Mouse (Mus musculus): ENCODE measurements around the gene Tbcd. TPM values are rescaled to one million over a fixed set of nuclear protein-coding genes. Genes with fewer than 3 reads are reported as not detected.

Gene Tbcd
- polyA plus RNA-seq, 1 experiment = 111 TPM

DNA sequence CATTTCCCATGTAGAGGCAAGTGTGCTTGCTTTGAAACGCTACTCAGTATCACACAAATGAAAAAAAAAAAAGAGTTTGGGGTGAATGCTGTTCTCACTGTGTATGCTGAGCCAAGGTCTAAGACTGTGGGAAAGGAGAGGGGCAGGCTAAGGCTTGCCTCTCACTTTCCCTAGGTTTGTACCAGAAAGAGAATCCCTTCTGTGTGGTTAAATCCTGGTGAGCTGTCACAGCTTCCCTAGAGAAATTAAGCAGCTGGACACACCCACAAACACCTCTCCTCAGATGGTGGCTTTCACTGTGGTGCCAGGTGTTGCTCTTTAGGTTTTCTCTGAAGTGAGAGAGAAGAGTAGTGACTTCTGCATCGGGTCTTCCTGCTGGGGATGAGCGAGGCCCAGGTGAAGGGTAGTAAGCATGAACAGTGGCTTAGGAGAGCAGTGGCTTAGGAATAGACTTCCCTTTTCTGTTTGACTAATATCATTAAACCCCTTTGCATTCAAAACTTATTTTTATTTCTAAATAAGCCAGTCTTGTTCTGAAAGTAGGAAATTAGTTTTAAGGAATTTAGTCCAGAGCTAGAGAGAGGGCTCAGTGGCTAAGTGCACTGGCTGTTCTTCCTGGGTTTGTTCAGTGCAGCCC lies 93.8 kb downstream of the Tbcd start:
- no peak overlapping the region for H3K4me3 ChIP-seq

DNA sequence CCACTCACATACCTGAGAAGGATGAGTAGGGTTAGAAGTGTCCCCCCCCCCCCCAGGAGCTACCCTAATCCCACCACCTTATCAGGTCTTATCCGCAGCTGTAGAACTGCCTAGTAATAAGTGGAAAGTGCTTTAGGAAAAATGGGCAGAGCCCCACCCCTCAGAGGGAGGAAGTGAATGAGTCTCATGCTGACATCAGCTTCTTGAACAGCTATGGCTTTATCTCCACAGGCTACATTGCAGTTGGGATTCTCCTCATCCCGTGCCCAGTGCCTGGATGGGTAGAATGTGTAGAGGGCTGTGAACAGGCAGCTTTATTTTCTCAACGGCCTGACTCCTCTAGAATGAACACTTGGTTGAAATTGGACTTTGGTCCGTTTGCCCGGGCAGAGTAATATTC lies 95.5 kb downstream of the Tbcd start:
- TF ChIP-seq TCF3 (IDR thresholded peaks at IDR 0.05; ENCODE audit: insufficient read length, low read depth) (no peak), MYOD1 (IDR thresholded peaks at IDR 0.05; ENCODE audit: control insufficient read depth in 1 of 3, insufficient read length in 2 of 3, low read depth in 2 of 3) (no peak), SRF (IDR thresholded peaks at IDR 0.05; ENCODE audit: control insufficient read depth, insufficient read length, low read depth) (no peak)
- H3K4me2 ChIP-seq (ENCODE audit: low read depth) = no peak overlapping the region
- H3K27me3 ChIP-seq (ENCODE audit: control insufficient read depth, insufficient read depth, insufficient read length) = no peaks in the 10 kb centered on the region
- H3ac ChIP-seq (ENCODE audit: control insufficient read depth, insufficient read length) = no peak overlapping the region
- no peaks in the 10 kb centered on the region for H3K36me3 ChIP-seq (ENCODE audit: control insufficient read depth, insufficient read depth)
- no peaks in the 10 kb centered on the region for H3K79me2 ChIP-seq (ENCODE audit: control insufficient read depth, insufficient read depth)
- no peak overlapping the region for H3K4me3 ChIP-seq

More for the DNA sequence above, 93.8 kb downstream of the Tbcd start:
- Histone ChIP-seq H3K36me3 (ENCODE audit: control insufficient read depth, insufficient read depth) (no peaks in the 10 kb centered on the region), H3ac (ENCODE audit: control insufficient read depth, insufficient read length) (no peak overlapping the region), H3K79me2 (ENCODE audit: control insufficient read depth, insufficient read depth) (no peaks in the 10 kb centered on the region), H3K4me2 (ENCODE audit: low read depth) (no peak overlapping the region), H3K27me3 (ENCODE audit: control insufficient read depth, insufficient read depth, insufficient read length) (no peaks in the 10 kb centered on the region)
- no peak for TF ChIP-seq SRF (IDR thresholded peaks at IDR 0.05; ENCODE audit: control insufficient read depth, insufficient read length, low read depth)
- peak in 1 of 3 experiments; percentile 6 for TF ChIP-seq MYOD1 (IDR thresholded peaks at IDR 0.05; ENCODE audit: control insufficient read depth in 1 of 3, insufficient read length in 2 of 3, low read depth in 2 of 3)

DNA sequence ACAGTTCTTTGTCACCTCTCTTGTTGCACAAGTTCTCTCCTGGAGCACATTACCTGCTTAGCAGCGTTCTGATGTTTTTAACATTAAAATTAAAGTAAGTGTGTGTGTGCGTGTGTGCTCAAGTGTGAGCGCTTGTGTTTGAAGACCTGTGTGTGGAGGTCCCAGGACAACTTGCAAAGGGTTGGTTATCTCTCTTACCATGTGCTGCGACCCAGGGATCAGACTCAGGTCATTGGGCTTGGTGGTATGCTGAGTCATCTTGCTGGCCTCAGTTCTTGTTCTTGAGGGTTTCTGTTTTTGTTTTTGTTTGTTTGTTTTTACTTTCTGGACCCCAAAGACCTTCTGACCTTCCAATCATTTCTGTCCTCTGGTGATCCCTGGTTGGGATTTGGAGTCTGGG lies 96.2 kb downstream of the Tbcd start:
- Histone ChIP-seq H3ac (ENCODE audit: control insufficient read depth, insufficient read length) (no peak overlapping the region), H3K4me3 (no peak overlapping the region), H3K27me3 (ENCODE audit: control insufficient read depth, insufficient read depth, insufficient read length) (no peaks in the 10 kb centered on the region), H3K36me3 (ENCODE audit: control insufficient read depth, insufficient read depth) (no peaks in the 10 kb centered on the region), H3K4me2 (ENCODE audit: low read depth) (no peak overlapping the region), H3K79me2 (ENCODE audit: control insufficient read depth, insufficient read depth) (no peaks in the 10 kb centered on the region)
- TF ChIP-seq POLR2AphosphoS2 (IDR thresholded peaks at IDR 0.05; ENCODE audit: insufficient read length, low read depth) (no peak), MYOD1 (IDR thresholded peaks at IDR 0.05; ENCODE audit: control insufficient read depth in 1 of 3, insufficient read length in 2 of 3, low read depth in 2 of 3) (no peak), MYOG (IDR thresholded peaks at IDR 0.05; ENCODE audit: control insufficient read depth in 1 of 3, insufficient read depth in 1 of 3, insufficient read length in 2 of 3, low read depth in 2 of 3) (no peak), MAX (IDR thresholded peaks at IDR 0.05; ENCODE audit: low read depth) (no peak), CEBPB (IDR thresholded peaks at IDR 0.05; ENCODE audit: insufficient read depth, poor library complexity, severe bottlenecking) (no peak), REST (IDR thresholded peaks at IDR 0.05; ENCODE audit: insufficient read depth, insufficient read length) (no peak), USF1 (IDR thresholded peaks at IDR 0.05; ENCODE audit: low read depth) (no peak), TCF12 (IDR thresholded peaks at IDR 0.05; ENCODE audit: insufficient read depth, poor library complexity, severe bottlenecking) (no peak)

DNA sequence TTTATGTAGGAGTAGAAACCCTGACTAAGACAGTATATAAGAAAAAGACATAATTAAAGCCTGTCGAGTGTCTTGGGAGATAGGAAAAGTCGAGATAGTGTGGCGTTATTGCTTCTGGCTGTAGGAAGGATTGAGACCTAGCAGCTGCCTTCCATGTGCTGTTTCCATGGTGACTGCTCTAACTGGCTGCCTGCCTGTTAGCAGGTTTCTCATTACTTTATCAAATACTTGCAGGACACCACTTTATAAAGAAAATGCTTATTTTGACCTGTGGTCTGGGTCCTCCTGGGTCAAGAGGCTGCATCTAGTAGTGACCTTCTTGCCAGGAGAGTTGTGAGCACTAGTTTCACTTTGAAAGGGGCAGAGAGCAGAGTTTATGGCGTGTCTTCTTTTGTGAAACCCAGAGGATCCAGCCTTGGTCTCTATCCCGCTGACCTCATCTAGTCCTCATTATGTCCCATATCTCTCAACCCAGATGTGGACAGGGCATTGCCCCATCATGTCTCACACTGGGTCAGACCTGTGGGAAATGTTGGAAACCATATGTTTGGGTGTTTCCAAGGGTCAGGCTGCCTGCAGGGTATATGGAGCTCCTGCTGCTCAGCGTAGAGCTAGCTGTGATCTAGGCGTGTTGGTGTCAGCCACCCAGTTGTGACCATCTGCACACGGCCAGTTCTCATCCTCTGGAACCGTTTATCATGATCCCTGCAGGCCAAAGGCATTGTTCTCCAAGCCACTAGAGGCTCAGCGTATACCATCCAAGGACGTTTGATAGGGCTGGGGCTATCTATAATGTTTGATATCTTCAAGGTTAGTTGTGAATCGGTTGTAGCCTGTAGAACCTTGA lies 97.5 kb downstream of the Tbcd start:
- Histone ChIP-seq H3K4me2 (ENCODE audit: low read depth) (no peak overlapping the region), H3K79me2 (ENCODE audit: control insufficient read depth, insufficient read depth) (no peaks in the 10 kb centered on the region), H3K4me3 (no peak overlapping the region), H3K27me3 (ENCODE audit: control insufficient read depth, insufficient read depth, insufficient read length) (no peaks in the 10 kb centered on the region), H3ac (ENCODE audit: control insufficient read depth, insufficient read length) (no peak overlapping the region), H3K36me3 (ENCODE audit: control insufficient read depth, insufficient read depth) (no peaks in the 10 kb centered on the region)
- TF ChIP-seq USF1 (IDR thresholded peaks at IDR 0.05; ENCODE audit: low read depth) (no peak), E2F4 (IDR thresholded peaks at IDR 0.05; ENCODE audit: insufficient read depth) (no peak), SRF (IDR thresholded peaks at IDR 0.05; ENCODE audit: control insufficient read depth, insufficient read length, low read depth) (no peak), MYOD1 (IDR thresholded peaks at IDR 0.05; ENCODE audit: control insufficient read depth in 1 of 3, insufficient read length in 2 of 3, low read depth in 2 of 3) (peak in 1 of 3 experiments; percentile 37)

DNA sequence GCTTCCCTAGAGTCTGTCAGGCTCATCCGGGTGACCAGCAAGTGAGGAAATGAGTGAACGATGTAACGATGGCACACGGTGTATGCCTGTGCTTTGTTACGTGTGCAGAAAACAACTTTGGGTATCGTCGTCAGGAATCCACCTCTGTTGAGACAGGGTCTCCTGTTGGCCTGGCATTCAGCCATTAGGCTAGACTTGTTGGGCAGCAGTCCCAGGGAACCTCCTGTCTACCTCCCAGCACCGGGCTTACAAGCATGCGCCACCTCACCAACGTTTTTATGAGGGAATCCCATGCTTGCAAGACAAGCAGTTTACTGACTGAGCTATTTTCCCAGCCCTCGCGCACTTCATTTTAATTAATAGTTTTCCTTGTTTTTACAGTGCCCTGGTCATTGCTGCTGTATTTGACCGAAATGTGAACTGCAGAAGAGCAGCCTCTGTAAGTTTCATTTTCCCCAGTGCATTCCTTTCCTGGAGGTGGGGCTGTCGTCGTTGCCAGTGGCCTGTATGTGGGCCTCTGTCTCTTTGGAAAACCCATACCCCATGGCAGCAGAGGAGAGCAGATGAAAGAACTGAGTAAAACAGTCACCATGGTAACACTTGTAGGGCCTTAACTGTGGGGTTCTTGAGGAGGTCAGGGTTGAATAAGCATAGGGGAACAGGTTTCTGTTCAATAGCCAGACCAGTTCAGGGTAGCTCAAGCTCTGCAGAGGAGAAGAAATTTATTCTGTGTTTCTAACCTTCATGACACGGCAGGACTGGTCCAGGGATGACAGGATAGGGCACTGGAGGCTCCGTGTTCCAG lies 98.3 kb downstream of the Tbcd start:
- Histone ChIP-seq H3K36me3 (ENCODE audit: control insufficient read depth, insufficient read depth) (no peaks in the 10 kb centered on the region), H3K4me3 (no peak overlapping the region), H3K27me3 (ENCODE audit: control insufficient read depth, insufficient read depth, insufficient read length) (no peaks in the 10 kb centered on the region), H3ac (ENCODE audit: control insufficient read depth, insufficient read length) (no peak overlapping the region), H3K79me2 (ENCODE audit: control insufficient read depth, insufficient read depth) (no peaks in the 10 kb centered on the region), H3K4me2 (ENCODE audit: low read depth) (no peak overlapping the region)
- TF ChIP-seq E2F4 (IDR thresholded peaks at IDR 0.05; ENCODE audit: insufficient read depth) = no peak
- TF ChIP-seq MYOD1 (IDR thresholded peaks at IDR 0.05; ENCODE audit: control insufficient read depth in 1 of 3, insufficient read length in 2 of 3, low read depth in 2 of 3) = no peak
- TF ChIP-seq TCF12 (IDR thresholded peaks at IDR 0.05; ENCODE audit: insufficient read depth, poor library complexity, severe bottlenecking) = no peak
- no peak for TF ChIP-seq SRF (IDR thresholded peaks at IDR 0.05; ENCODE audit: control insufficient read depth, insufficient read length, low read depth)
- no peak for TF ChIP-seq TCF3 (IDR thresholded peaks at IDR 0.05; ENCODE audit: insufficient read length, low read depth)
